Mouse (Mus musculus) kidney, embryonic 14.5 days (tissue): ENCODE measurements around the gene Ntn4. TPM values are rescaled to one million over a fixed set of nuclear protein-coding genes. Genes with fewer than 3 reads are reported as not detected.

Source experiments
- ATAC-seq: fragments of 200-750 bp; cut with Nextera tagmentation; 2 replicates; pipeline ENCODE4 v1.8.0; 2017; ENCODE audit warnings: moderate number of reproducible peaks, mild to moderate bottlenecking, moderate TSS enrichment, moderate library complexity; ENCODE audit not compliant: low FRiP score, low TSS enrichment
- H3K27ac ChIP-seq: fragments of 300-500 bp; sonication (generic); 2 replicates; pipeline ENCODE4 v1.5.1; 2014; ENCODE audit warnings: low read depth, mild to moderate bottlenecking, low read length, moderate library complexity, mixed read lengths
- H3K27me3 ChIP-seq: fragments of 300-500 bp; sonication (generic); 2 replicates; pipeline ENCODE4 v1.6.1; 2014; ENCODE audit warnings: mild to moderate bottlenecking, low read length; ENCODE audit not compliant: control insufficient read depth, insufficient read depth
- H3K36me3 ChIP-seq: fragments of 300-500 bp; sonication (generic); 2 replicates; pipeline ENCODE4 v1.6.1; 2014; ENCODE audit warnings: low read length, mixed read lengths; ENCODE audit not compliant: control insufficient read depth, insufficient read depth
- H3K4me1 ChIP-seq: fragments of 300-500 bp; sonication (generic); 2 replicates; pipeline ENCODE4 v1.6.1; 2014; ENCODE audit warnings: low read length, mixed read lengths; ENCODE audit not compliant: control insufficient read depth, insufficient read depth
- H3K4me2 ChIP-seq: fragments of 300-500 bp; sonication (generic); replicated peaks from 2 replicates; pipeline ENCODE4 v1.6.1; 2014; ENCODE audit warnings: low read depth, mild to moderate bottlenecking, low read length
- H3K4me3 ChIP-seq: fragments of 300-500 bp; sonication (generic); 2 replicates; pipeline ENCODE4 v1.5.1; 2014; ENCODE audit warnings: mild to moderate bottlenecking, low read length
- H3K9ac ChIP-seq: fragments of 300-500 bp; sonication (generic); 2 replicates; pipeline ENCODE4 v1.6.1; 2014; ENCODE audit warnings: low read depth, mild to moderate bottlenecking, low read length, moderate library complexity
- H3K9me3 ChIP-seq: fragments of 300-500 bp; sonication (generic); 2 replicates; pipeline ENCODE4 v1.6.1; 2016; ENCODE audit warnings: low read length; ENCODE audit not compliant: control insufficient read depth
- WGBS: fragments of 180-500 bp; shearing (Covaris S2); extraction: QIAGEN DNeasy Blood & Tissue Kit; methylation state at CpG from one replicate; pipeline ENCODE4 v1.1.7; 2014; 5-methylcytosine and 5-hydroxymethylcytosine counted together
- polyA plus RNA-seq: library from polyadenylated mRNA; unstranded; fragments of >200 nt; fragmentation: Nextera tagmentation; extraction: Ambion mirVana; gene quantifications from 2 replicates; pipeline ENCODE4 v1.2.1, GENCODE M21; 2014

Gene Ntn4
- 0.59 and 1.3 TPM in 2 replicates for polyA plus RNA-seq

- no peak within 1 kb of the TSS for H3K27ac ChIP-seq
- H3K4me3 ChIP-seq: peak within 1 kb of the TSS; percentile 72
- no peaks in the 10 kb centered on the region for H3K36me3 ChIP-seq
- H3K9ac ChIP-seq: peak within 1 kb of the TSS; percentile 70
- H3K27me3 ChIP-seq: peaks cover 32% of the 10 kb centered on the region
- H3K4me2 ChIP-seq: peak within 1 kb of the TSS; percentile 100
- ATAC-seq: peak; percentile 5; the same call in 1 of the 2 replicates
- H3K4me1 ChIP-seq: peaks cover 11% of the 10 kb centered on the region
- H3K9me3 ChIP-seq: no peaks in the 10 kb centered on the region
- WGBS: 4% methylated on average over 22 of the region's 30 CpGs
These were observed at the start of gene Ntn4 for GRCm38 (mm10) chr10:93640521-93640952. Gene Ntn4, plus strand, starts transcription at chr10:93640681.

GRCm38 (mm10) chr10:93592456-93592855 lies 48.0 kb upstream of the Ntn4 start:
- H3K4me3 ChIP-seq: no peak overlapping the region
- no peaks in the 10 kb centered on the region for H3K27me3 ChIP-seq
- no peak overlapping the region for H3K4me2 ChIP-seq
- no peak overlapping the region for H3K9ac ChIP-seq
- peaks cover 11% of the 10 kb centered on the region for H3K4me1 ChIP-seq
- 54% methylated on average over 12 of the region's 12 CpGs for WGBS
- H3K36me3 ChIP-seq: peaks cover 4% of the 10 kb centered on the region; the same call in 1 of the 2 replicates
- no peaks in the 10 kb centered on the region for H3K9me3 ChIP-seq
- ATAC-seq: no peak
- H3K27ac ChIP-seq: no peak overlapping the region

GRCm38 (mm10) chr10:93594022-93594482 lies 46.4 kb upstream of the Ntn4 start:
- peak overlapping the region; percentile 43 for H3K4me3 ChIP-seq
- H3K9me3 ChIP-seq: no peaks in the 10 kb centered on the region
- peak overlapping the region; percentile 52 for H3K9ac ChIP-seq
- WGBS: 2% methylated on average over 22 of the region's 22 CpGs
- H3K27ac ChIP-seq: no peak overlapping the region
- no peaks in the 10 kb centered on the region for H3K4me1 ChIP-seq
- no peaks in the 10 kb centered on the region for H3K36me3 ChIP-seq
- H3K27me3 ChIP-seq: no peaks in the 10 kb centered on the region
- peak overlapping the region; percentile 72 for H3K4me2 ChIP-seq
- ATAC-seq: peak; percentile 53; the same call in 1 of the 2 replicates

GRCm38 (mm10) chr10:93595831-93596230 lies 44.6 kb upstream of the Ntn4 start:
- Histone ChIP-seq H3K27me3 (no peaks in the 10 kb centered on the region), H3K27ac (no peak overlapping the region), H3K4me3 (no peak overlapping the region), H3K4me1 (no peaks in the 10 kb centered on the region), H3K4me2 (no peak overlapping the region), H3K9me3 (no peaks in the 10 kb centered on the region), H3K9ac (no peak overlapping the region), H3K36me3 (no peaks in the 10 kb centered on the region)
- 68% methylated on average over 4 of the region's 4 CpGs for WGBS
- ATAC-seq: no peak

- H3K9ac ChIP-seq: no peak overlapping the region
- H3K36me3 ChIP-seq: no peaks in the 10 kb centered on the region
- no peak overlapping the region for H3K4me2 ChIP-seq
- H3K4me1 ChIP-seq: no peaks in the 10 kb centered on the region
- H3K9me3 ChIP-seq: no peaks in the 10 kb centered on the region
- H3K4me3 ChIP-seq: no peak overlapping the region
- H3K27me3 ChIP-seq: no peaks in the 10 kb centered on the region
- 85% methylated on average over 3 of the region's 3 CpGs for WGBS
- ATAC-seq: no peak
- H3K27ac ChIP-seq: no peak overlapping the region
These were observed 43.8 kb upstream of the Ntn4 start for GRCm38 (mm10) chr10:93596641-93597040.

- H3K27me3 ChIP-seq: no peaks in the 10 kb centered on the region
- H3K4me2 ChIP-seq: no peak overlapping the region
- peaks cover 6% of the 10 kb centered on the region; the same call in 1 of the 2 replicates for H3K9me3 ChIP-seq
- ATAC-seq: no peak
- no peak overlapping the region for H3K27ac ChIP-seq
- 88% methylated on average over 5 of the region's 5 CpGs for WGBS
- H3K36me3 ChIP-seq: no peaks in the 10 kb centered on the region
- H3K4me1 ChIP-seq: no peaks in the 10 kb centered on the region
- H3K9ac ChIP-seq: no peak overlapping the region
- no peak overlapping the region for H3K4me3 ChIP-seq
These were observed 38.2 kb upstream of the Ntn4 start for GRCm38 (mm10) chr10:93602309-93602708.

- Histone ChIP-seq H3K4me1 (no peaks in the 10 kb centered on the region), H3K9ac (no peak overlapping the region), H3K9me3 (peaks cover 6% of the 10 kb centered on the region; the same call in 1 of the 2 replicates), H3K4me2 (no peak overlapping the region), H3K36me3 (no peaks in the 10 kb centered on the region), H3K4me3 (no peak overlapping the region), H3K27me3 (no peaks in the 10 kb centered on the region), H3K27ac (no peak overlapping the region)
- no peak for ATAC-seq
- WGBS: 98% methylated on average over 1 of the region's 1 CpGs
These were observed 37.2 kb upstream of the Ntn4 start for GRCm38 (mm10) chr10:93603256-93603655.

- 92% methylated on average over 9 of the region's 9 CpGs for WGBS
- Histone ChIP-seq H3K4me1 (no peaks in the 10 kb centered on the region), H3K9me3 (peaks cover 6% of the 10 kb centered on the region; the same call in 1 of the 2 replicates), H3K9ac (no peak overlapping the region), H3K4me2 (no peak overlapping the region), H3K27ac (no peak overlapping the region), H3K36me3 (no peaks in the 10 kb centered on the region), H3K27me3 (no peaks in the 10 kb centered on the region), H3K4me3 (no peak overlapping the region)
- ATAC-seq: no peak
These were observed 34.2 kb upstream of the Ntn4 start for GRCm38 (mm10) chr10:93606326-93606725.

GRCm38 (mm10) chr10:93608051-93608450 lies 32.4 kb upstream of the Ntn4 start:
- Histone ChIP-seq H3K4me2 (no peak overlapping the region), H3K4me1 (no peaks in the 10 kb centered on the region), H3K9me3 (peaks cover 5% of the 10 kb centered on the region; the same call in 1 of the 2 replicates), H3K27ac (no peak overlapping the region), H3K27me3 (no peaks in the 10 kb centered on the region), H3K36me3 (no peaks in the 10 kb centered on the region), H3K4me3 (no peak overlapping the region), H3K9ac (no peak overlapping the region)
- WGBS: 69% methylated on average over 9 of the region's 9 CpGs
- ATAC-seq: no peak
